Mouse (Mus musculus) liver, adult 2 months (tissue): ENCODE data around the gene Rpl13a. TPM values are rescaled to one million over a fixed set of nuclear protein-coding genes. Genes with fewer than 3 reads are reported as not detected.

Experiments
- DNase-seq: peaks from one replicate; pipeline ENCODE4 v3.0.0-alpha.2; 2011; ENCODE audit warnings: low read depth, low spot score; ENCODE audit errors: extremely low read depth
- H3K27ac ChIP-seq: fragments of 200-500 bp; replicated peaks from 2 replicates; pipeline ENCODE4 v1.5.1; 2012; ENCODE audit warnings: low read depth, mild to moderate bottlenecking, control low read depth, inconsistent platforms, low read length; ENCODE audit not compliant: insufficient read depth
- H3K27me3 ChIP-seq: fragments of 200-500 bp; 2 replicates; pipeline ENCODE4 v1.6.1; 2012; ENCODE audit warnings: mild to moderate bottlenecking, moderate library complexity, low read length, inconsistent platforms; ENCODE audit not compliant: control insufficient read depth, insufficient read depth
- H3K36me3 ChIP-seq: fragments of 200-500 bp; 2 replicates; pipeline ENCODE4 v1.6.1; 2012; ENCODE audit warnings: low read length, inconsistent platforms; ENCODE audit not compliant: control insufficient read depth, insufficient read depth
- H3K4me1 ChIP-seq: fragments of 200-500 bp; 2 replicates; pipeline ENCODE4 v1.6.1; 2011; ENCODE audit warnings: low read length; ENCODE audit not compliant: control insufficient read depth, insufficient read depth
- H3K4me3 ChIP-seq: fragments of 200-500 bp; 2 replicates; pipeline ENCODE4 v1.5.1; 2011; ENCODE audit warnings: low read depth, mild to moderate bottlenecking, control low read depth, low read length, moderate library complexity; ENCODE audit not compliant: insufficient read depth
- H3K79me2 ChIP-seq: fragments of 200-500 bp; 2 replicates; pipeline ENCODE4 v1.6.1; 2012; ENCODE audit warnings: inconsistent platforms, mild to moderate bottlenecking, low read length, moderate library complexity; ENCODE audit not compliant: control insufficient read depth, insufficient read depth
- H3K9ac ChIP-seq: fragments of 200-500 bp; 2 replicates; pipeline ENCODE4 v1.6.1; 2012; ENCODE audit warnings: low read depth, mild to moderate bottlenecking, control low read depth, inconsistent platforms, low read length
- CTCF ChIP-seq: fragments of 200-500 bp; IDR thresholded peaks from 2 replicates; pipeline ENCODE4 v1.5.1; 2011; ENCODE audit warnings: low read depth, low read length, control low read depth
- POLR2A ChIP-seq: fragments of 200-500 bp; IDR thresholded peaks from 2 replicates; pipeline ENCODE4 v1.6.1; 2011; ENCODE audit warnings: low read length, control low read depth; ENCODE audit not compliant: insufficient read depth; ENCODE audit errors: extremely low read depth
- WGBS: fragments of 180-500 bp; shearing (Covaris S2); methylation state at CpG from one replicate; pipeline ENCODE4 v1.1.7; 2018; 5-methylcytosine and 5-hydroxymethylcytosine counted together
- polyA plus RNA-seq: library from polyadenylated mRNA; depleted of rRNA; stranded (reverse); fragments of >200 nt; gene quantifications from 2 replicates; pipeline ENCODE4 v1.2.3, GENCODE M21; 2012
- total RNA-seq: library from RNA; depleted of rRNA; stranded (reverse); fragments of >200 nt; gene quantifications from 2 replicates; pipeline ENCODE4 v1.2.3, GENCODE M21; 2014

Gene Rpl13a
- total and polyA plus RNA-seq, 2 experiments, result 488 to 1,440 TPM

- Histone ChIP-seq H3K36me3 (no peaks in the 10 kb centered on the region), H3K9ac (no peak overlapping the region), H3K27ac (no peak overlapping the region), H3K4me1 (0 out of 2 replicates have a peak, but pooled peaks cover 3% of the 10 kb centered on the region), H3K4me3 (no peak overlapping the region), H3K79me2 (no peaks in the 10 kb centered on the region), H3K27me3 (peaks cover 29% of the 10 kb centered on the region; the same call in 1 of the 2 replicates)
- WGBS, result 53% methylated on average over 11 of the region's 11 CpGs
- DNase-seq, result no peak
- TF ChIP-seq CTCF (no peak), POLR2A (no peak)
Observed at GRCm38 (mm10) chr7:45165701-45166100, 37.1 kb upstream of the Rpl13a start.

- no peak for TF ChIP-seq POLR2A
- TF ChIP-seq CTCF, result no peak
- 72% methylated on average over 5 of the region's 5 CpGs for WGBS
- no peak for DNase-seq
- Histone ChIP-seq H3K27ac (no peak overlapping the region), H3K79me2 (no peaks in the 10 kb centered on the region), H3K4me3 (no peak overlapping the region), H3K9ac (no peak overlapping the region), H3K36me3 (no peaks in the 10 kb centered on the region), H3K4me1 (0 out of 2 replicates have a peak, but pooled peaks cover 3% of the 10 kb centered on the region), H3K27me3 (peaks cover 28% of the 10 kb centered on the region; the same call in 1 of the 2 replicates)
Observed at GRCm38 (mm10) chr7:45164833-45165232, 36.3 kb upstream of the Rpl13a start.

- H3K27ac ChIP-seq, result no peak within 1 kb of the TSS
- peak within 1 kb of the TSS; percentile 2; the same call in 1 of the 2 replicates for H3K4me3 ChIP-seq
- H3K27me3 ChIP-seq, result peaks cover 21% of the 10 kb centered on the region; the same call in 1 of the 2 replicates
- no peak within 1 kb of the TSS for H3K9ac ChIP-seq
- DNase-seq, result no peak
- no peak for TF ChIP-seq POLR2A
- WGBS, result 3% methylated on average over 41 of the region's 41 CpGs
- H3K79me2 ChIP-seq, result no peaks in the 10 kb centered on the region
- 0 out of 2 replicates have a peak, but pooled peaks cover 3% of the 10 kb centered on the region for H3K4me1 ChIP-seq
- H3K36me3 ChIP-seq, result no peaks in the 10 kb centered on the region
Observed at GRCm38 (mm10) chr7:45163735-45164490, 35.4 kb upstream of the Rpl13a start, which contains the start of gene Slc17a7. Gene Slc17a7 (plus strand): TSS chr7:45163949.

- no peak for DNase-seq
- H3K27ac ChIP-seq, result no peak overlapping the region
- no peak overlapping the region for H3K9ac ChIP-seq
- H3K27me3 ChIP-seq, result peaks cover 14% of the 10 kb centered on the region; the same call in 1 of the 2 replicates
- TF ChIP-seq POLR2A, result no peak
- TF ChIP-seq CTCF, result no peak
- no peaks in the 10 kb centered on the region for H3K36me3 ChIP-seq
- no peak overlapping the region for H3K4me3 ChIP-seq
- H3K79me2 ChIP-seq, result no peaks in the 10 kb centered on the region
- WGBS, result 74% methylated on average over 9 of the region's 9 CpGs
- 0 out of 2 replicates have a peak, but pooled peaks cover 3% of the 10 kb centered on the region for H3K4me1 ChIP-seq
Observed at GRCm38 (mm10) chr7:45162996-45163615, 34.5 kb upstream of the Rpl13a start.

- Histone ChIP-seq H3K79me2 (no peaks in the 10 kb centered on the region), H3K27me3 (peaks cover 8% of the 10 kb centered on the region; the same call in 1 of the 2 replicates), H3K4me3 (peak overlapping the region; percentile 54; the same call in 1 of the 2 replicates), H3K27ac (no peak overlapping the region), H3K9ac (no peak overlapping the region), H3K36me3 (no peaks in the 10 kb centered on the region), H3K4me1 (0 out of 2 replicates have a peak, but pooled peaks cover 3% of the 10 kb centered on the region)
- whole genome bisulfite sequencing, result 28% methylated on average over 6 of the region's 6 CpGs
- no peak for DNase-seq
- TF ChIP-seq CTCF (no peak), POLR2A (no peak)
Observed at GRCm38 (mm10) chr7:45162551-45162950, 34.0 kb upstream of the Rpl13a start.
